Mouse (Mus musculus) gastrocnemius, postnatal 25 days (tissue): ENCODE data around the gene Grin2d. TPM values are rescaled to one million over a fixed set of nuclear protein-coding genes. Genes with fewer than 3 reads are reported as not detected.
"Not testable (repeated sequence)": the region's sequence is repeated elsewhere in the genome, so short reads cannot be mapped to it uniquely, and the experiment has no call there.

Experiments
- DNase-seq: peaks from one replicate; pipeline ENCODE4 v3.0.0; 2022
- total RNA-seq, 2 experiments: library from RNA; stranded (reverse); gene quantifications; 1 replicate in 1 of 2; 2 replicates in 1 of 2; pipeline ENCODE4 v1.2.3; 2021

Grin2d gene
- total RNA-seq, 2 experiments from 2014 or later, result 0.32 to 0.46 TPM

GRCm38 (mm10) chr7:45898125-45898524, 19.9 kb upstream of the Grin2d start:
- DNase-seq, result not testable (repeated sequence)

DNA sequence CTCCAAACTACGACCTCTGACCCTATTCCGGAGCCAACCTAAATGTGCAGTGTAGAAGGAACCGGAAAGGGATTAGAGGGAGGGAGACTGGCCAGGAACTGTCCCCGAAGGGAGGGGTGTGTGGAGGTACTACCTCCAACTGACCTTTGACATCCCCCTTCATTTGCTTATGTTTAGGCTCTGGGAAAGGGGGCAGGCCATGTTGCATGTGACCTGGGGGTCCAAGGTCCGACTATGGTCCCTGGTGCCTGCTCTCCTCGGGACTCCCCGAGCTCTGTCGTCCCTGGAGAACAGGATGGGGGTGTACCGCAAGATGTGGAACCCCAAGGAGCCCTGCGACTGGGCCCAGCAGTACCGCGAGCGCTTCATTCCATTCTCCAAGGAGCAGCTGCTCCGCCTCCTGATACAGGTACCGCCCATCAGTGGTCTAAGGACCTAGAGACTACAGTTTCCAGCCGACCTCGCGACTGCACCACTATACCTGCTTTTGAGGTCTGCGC, 19.1 kb upstream of the Grin2d start:
- DNase-seq, result peak; percentile 45

DNA sequence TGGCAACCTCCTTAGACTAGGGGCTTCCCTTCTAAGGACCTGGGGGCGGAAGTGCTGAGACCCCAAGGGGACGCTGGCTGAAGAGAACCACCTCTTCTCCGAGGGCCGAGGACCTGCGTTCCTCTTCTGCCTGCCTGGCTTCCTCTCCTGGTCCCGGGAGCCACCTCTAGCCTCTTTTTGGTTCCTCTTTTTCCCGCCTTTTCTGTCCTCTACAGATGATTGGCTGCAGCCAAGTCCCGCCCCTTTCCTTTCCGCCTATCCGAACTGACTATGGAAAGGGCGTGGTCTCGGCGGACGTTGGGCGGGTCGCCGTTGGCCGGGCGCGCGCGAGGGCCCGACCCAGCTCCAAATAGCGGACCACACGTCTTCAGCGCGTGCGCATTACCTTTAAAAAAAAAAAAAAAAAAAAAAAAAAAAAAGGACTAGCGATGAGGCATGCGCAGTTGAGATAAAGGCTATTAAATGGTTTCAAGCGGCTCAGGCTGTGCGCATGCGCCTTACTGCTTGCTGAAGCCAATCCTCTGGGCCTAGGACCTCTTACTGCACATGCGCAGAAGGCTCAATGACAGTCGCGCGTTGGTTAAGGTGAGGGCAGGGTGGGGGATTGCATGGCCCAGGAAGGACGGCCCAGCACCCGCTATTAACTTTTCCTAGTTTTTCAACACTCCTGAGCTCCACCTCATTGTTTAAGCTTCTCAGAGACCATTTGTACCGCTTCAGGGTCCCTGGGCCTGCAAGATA, 18.5 kb upstream of the Grin2d start, which contains the start of the genes Syngr4 and Tmem143:
Gene Syngr4, minus strand, starts transcription at position 198 of the 741 bp plus-strand sequence.
Gene Tmem143, plus strand, starts transcription at position 425 of the 741 bp plus-strand sequence.
- peak; percentile 98 for DNase-seq

DNA sequence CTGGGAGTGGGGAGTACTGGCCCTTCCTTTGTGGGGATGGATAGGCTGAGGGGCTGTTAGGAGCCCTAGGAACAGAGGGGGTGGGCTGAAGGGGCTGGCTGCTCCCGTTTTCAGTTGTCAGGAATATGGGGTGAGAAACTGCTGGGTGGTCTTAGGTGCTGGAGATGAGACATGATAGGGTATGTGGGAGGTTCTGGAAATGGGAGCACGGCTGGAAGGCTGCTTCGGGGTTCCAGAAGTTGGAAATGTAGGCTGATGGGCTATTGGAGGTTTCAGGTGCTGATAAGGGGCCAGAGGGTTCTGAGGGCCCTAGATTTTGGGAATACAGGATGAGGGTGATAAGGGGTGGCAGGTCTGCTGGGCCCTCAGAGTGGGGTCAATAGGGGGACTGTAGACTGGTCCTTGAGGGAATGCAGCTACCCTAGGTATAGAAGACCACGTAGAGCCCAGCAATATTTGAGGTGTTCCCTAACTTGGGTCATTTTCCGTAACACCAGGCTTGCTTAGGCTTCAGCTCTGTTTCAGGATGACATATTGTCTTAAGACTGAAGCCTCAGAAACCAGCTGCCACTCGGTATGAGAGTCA, 17.8 kb upstream of the Grin2d start:
- no peak for DNase-seq

- no peak for DNase-seq
Observed at GRCm38 (mm10) chr7:45892651-45893050, 14.5 kb upstream of the Grin2d start.

- DNase-seq, result no peak
Observed at GRCm38 (mm10) chr7:45887246-45887645, 9.1 kb upstream of the Grin2d start.

DNA sequence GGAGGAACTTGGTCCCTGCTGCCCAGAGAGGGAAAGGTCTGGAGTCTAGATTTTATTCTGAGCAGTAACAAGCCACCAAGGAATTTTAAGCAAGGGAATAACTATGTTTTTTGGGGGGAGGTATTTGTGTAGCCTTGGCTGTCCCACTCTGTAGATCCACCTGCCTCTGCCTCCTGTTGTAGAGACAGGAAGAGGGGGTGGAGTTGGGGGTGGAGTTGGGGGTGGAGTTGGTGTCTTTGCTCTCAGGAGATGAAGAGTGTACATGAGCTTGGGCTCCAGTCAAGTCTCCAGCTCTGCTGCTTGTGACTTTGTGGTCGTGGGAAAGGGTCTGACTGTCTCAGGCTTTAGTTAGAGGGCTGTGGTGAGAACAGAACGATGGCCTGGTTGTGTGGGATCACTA, 2.8 kb upstream of the Grin2d start:
- no peak for DNase-seq

DNA sequence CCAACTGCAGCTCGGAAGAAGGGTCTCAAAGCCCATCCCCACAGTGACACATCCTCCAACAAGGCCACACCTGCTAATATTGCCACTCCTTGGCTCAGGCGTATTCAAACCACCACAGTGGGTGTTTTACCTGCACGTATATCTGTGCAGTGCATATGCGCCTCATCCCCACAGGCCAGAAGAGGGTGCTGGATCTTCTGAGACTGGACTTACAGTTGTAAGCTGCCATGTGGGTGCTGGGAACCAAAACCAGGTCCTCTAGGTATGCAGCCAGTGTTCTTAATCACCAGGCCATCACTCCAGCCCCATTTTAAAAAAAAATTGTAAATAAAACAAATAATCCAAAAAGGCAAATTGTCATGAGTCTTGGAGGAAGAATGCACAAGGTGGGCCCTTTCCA, 2.4 kb upstream of the Grin2d start:
- no peak for DNase-seq

- DNase-seq, result no peak
Observed at GRCm38 (mm10) chr7:45876895-45877294, 1.3 kb downstream of the Grin2d start.

- DNase-seq, result peak; percentile 55
Observed at GRCm38 (mm10) chr7:45873061-45873947, 4.9 kb downstream of the Grin2d start.

DNA sequence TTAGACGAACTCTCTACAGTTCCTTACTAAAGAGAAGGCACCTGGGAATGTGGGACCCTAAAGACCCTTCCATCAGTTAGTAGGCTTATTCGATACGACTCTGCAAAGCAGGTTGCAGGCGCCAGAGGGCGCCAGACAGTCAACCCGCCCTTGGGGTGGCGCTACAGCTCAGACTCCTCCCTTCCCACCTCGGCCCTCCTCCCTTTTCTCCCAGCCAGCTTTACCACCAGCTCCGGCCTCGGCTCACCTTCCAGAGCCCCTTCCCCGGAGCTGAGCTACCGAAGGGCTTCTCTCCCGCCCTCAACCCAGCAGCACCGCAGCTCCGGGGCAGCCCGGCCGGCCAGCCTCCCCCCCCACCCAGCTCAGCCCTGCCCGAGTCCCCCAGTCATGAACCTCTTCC, 5.6 kb downstream of the Grin2d start, which contains the start of gene Kdelr1:
Gene Kdelr1, plus strand, starts transcription at position 149 of the 400 bp plus-strand sequence.
- peak; percentile 83 for DNase-seq

DNA sequence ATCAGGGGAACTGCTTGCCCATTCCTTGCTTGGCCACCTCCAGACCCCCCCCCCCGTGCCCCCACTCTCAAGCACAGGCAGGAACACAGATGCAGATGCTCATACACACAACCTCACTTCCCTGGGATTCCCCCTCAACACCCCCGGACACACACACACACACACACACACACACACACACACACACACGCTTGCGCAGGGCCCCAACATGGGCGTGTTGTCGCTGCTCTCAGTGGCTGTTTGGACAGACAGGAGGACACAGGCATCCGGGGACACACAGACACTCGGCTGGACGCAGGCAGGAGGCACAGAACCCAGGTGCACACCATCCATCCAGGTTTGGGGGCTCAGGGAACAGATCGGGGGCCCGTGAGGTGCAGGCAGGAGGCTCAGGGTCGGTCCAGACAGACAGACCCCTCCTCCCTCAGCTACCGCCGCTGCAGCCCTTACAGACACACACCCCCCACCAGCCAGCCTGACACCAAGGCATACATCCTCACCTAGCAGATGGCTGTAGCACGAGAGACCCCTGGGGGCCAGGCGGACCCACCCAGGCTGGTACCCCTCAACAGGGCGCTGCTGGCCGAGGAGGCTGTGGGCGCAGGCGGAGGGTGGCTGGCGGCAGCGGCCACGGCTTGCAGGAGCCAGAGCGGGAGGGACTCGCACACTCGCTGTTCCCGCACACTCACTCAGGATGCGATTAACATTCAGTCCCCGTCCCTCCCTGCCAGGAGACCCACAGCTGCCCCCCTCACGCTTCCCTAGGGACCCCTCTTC, 7.7 kb downstream of the Grin2d start:
- DNase-seq, result no peak

DNA sequence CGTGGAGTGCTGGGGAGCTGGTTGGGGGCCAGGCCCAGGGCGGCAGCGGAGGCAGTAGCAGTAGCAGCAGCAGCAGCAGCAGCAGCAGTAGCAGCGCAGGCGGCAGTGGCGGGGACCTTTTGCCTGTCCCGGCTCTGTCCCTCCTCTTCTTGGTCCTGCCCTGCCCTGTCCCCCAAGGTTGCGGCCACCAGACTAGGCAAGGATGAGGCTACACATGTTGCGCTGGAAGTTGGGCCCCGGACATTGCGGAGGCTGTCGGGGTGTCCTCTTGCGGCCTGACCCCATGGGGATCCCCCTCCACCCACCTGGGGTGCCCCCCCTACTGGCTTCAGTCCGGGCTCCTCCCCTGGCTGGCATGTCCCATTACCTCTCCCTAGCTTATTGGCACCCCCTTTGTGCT, 8.4 kb downstream of the Grin2d start:
- no peak for DNase-seq

DNA sequence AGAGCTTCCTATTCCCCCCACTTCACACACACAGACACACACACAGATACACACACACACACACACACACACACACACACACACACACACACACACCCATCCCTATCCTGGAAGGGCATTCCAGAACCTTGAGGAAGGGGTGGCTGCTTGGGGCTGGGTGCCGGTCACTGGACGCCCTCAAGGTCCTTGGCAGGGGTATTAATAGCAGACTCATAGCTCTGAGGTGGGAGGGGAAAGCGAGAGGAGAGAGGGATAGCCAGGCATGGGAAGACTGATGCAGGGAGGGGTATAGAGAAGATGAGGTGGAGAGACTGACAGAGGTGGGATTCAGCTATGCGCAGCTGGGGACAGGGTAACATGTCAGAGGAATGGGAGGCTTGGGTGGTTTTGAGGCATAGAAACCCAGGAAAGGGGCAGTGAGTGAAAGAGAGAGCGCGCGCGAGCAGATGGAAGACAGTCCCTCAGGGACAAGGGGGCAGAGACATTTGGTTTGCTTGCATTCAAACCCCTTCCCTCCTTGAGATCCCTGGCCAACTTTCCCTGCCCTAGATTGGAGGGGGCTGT, 9.0 kb downstream of the Grin2d start:
- no peak for DNase-seq

- no peak for DNase-seq
Observed at GRCm38 (mm10) chr7:45867871-45868270, 10.3 kb downstream of the Grin2d start.

- DNase-seq, result peak; percentile 91
Observed at GRCm38 (mm10) chr7:45865925-45866910, 12.0 kb downstream of the Grin2d start.

GRCm38 (mm10) chr7:45864435-45864834, 13.7 kb downstream of the Grin2d start:
- DNase-seq, result no peak

DNA sequence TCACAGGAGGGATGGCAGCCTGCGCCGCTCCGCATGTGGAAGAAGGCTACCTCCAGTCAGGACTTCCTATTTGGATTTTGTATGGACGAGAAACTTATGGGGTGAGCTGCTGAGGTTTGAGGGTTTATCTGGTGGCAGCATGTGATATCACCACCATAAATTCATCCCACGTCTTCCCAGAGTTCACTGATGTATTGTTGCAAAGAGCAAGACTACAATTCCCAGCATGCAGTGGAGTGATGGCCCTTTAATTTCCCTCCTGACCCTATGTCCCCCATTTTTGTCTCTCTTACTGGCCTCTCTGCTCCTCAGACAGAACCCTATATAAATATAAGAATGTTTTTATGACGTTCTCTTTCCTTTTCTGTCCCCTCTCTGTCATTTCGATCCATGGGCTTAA, 15.4 kb downstream of the Grin2d start:
- no peak for DNase-seq

DNA sequence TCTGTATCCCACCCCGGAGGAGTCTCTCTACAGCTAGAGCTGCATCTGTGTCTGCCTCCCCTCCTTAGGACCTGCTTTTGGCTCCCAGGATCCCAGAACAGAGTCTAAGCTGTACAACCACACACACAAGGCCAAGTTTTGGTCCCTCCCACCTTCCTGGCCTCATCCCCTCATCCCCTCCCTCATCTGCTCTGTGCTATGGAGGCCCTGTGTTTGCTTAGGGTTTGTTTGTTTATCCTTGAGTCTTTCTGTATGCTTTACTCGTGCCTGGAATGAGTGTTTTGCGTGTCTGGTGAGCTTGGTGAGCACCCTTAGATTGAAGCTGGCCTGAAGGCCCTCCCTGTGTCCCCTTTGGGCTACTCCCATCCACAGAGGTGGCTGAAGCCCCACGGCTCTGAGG, 19.2 kb downstream of the Grin2d start:
- no peak for DNase-seq
